Mouse (Mus musculus) lung, adult 18-20 months (tissue): ENCODE data around the gene Ubn2.
"Not testable (repeated sequence)": the region's sequence is repeated elsewhere in the genome, so short reads cannot be mapped to it uniquely, and the experiment has no call there.

Source experiments
- DNase-seq, 2 experiments: peaks; one replicate each; pipeline ENCODE4 v3.0.0; 2022; ENCODE audit warnings: mixed read lengths in 2 of 2

Gene Ubn2

DNA sequence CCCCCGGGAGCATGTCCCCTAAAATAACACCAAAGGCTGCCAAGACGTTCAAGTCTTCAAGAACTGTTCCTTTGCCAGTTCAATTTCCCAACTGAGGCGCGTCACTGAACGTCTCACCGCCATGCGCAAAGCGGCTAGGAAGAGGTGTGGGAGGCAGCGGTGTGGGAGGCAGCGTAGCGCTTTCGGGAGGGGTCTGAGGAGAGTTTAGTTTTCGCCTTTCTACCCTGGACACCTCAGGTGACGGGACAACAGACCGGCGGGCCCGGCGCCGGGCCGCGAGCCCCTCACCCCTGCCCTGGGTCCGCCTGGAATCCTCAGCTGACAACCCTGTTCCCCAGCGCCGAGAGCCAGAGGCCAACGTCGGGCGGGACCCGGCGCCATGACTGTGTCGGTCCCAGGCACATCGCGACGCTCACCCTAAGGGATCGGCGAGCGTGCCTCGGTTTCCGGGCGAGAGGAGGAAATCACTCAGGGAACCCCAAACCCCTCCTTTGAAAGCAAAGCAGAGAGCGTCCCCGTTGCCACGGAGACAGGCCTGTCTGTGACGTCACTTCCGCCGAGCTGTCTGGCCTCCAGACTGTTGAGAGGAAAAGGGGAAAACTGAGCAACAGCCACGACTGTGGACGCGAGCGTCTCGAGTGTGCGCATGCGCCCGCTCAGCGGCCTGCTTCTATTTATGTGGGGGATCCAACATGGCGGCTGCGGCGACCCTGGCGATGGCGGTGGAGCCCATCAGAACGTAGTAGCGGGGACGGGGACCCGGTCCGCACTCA, at the start of gene Ubn2:
Gene Ubn2 (plus strand): TSS at position 690 of the 773 bp plus-strand sequence.
- DNase-seq: peak; percentile 99

DNA sequence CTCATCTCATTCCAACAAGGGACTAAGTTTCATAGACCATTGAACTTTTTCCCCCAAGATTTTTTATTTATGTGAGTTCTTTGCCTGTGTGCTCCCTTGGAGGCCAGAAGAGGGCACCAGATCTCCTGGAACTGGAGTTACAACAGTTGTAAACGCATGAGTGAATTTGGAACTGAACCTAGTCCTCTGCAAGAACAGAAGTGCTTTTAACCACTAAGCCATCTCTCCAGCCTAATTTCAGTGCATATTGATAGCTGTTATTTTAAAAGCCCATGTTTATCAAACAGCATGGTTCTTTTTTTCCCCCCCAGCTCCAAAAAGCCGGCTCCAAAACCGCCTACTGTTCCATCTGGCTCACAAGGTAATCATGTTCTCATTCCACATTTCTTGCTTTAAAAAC, 44.1 kb upstream of the Ubn2 start:
- no peak for DNase-seq

- peak; percentile 1 to 4 for DNase-seq
Observed at GRCm38 (mm10) chr6:38432457-38432856, 1.3 kb upstream of the Ubn2 start.

- DNase-seq: peak; percentile 41 to 49
Observed at GRCm38 (mm10) chr6:38434055-38435023, 589 bp downstream of the Ubn2 start.

DNA sequence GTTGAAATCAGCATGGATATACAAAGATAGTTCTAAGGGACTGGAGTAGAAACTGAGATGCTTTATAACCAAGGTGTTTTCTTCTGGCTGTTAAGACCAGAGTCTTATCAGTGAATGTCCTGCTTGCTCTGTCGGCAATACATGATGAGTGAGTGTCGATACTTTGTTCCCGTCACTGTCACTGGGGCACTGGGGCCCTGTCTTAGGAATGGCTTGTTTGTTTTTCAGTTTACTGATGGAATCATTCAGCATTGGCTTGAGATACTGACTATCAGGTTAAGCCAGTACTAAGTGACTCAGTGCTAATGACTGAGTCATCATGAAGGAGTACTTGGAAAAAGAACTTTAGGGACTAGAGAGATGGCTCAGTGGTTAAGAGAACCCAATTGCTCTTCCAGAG, 10.1 kb downstream of the Ubn2 start:
- DNase-seq: no peak

DNA sequence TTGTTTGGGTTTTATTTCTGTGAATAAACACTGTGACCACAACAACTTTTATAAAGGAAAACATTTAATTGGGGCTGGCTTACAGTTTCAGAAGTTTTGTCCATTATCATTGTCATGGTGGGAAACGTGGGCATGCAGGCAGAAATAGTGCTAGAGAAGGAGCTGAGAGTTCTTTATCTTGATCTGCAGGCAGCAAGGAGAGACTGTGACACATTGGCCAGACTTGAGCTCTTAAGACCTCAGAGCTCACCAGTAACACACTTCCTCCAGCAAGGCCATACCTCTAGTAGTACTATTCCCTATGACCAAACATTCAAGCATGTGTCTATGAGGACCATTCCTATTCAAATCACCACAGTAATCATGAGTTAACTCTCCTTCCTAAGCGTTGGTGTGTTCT, 14.5 kb downstream of the Ubn2 start:
- no peak for DNase-seq

DNA sequence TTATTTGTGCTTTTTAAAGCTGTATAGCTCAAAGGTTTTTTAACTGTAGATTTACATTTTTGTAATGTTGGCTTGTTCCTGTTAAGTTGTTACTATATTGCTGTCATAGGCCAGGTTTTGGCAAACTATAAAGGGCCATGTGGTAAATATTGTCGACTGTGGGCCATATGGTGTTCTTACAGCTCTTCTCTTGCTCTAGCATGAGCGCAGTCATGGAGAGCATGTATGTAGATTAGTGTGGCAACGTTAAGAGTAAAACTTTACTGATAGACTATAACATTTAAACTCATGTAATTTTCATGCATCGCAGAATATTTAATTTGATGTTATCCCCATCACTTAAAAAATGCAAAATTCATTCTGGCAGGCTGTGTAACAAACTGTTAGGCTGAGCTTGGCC, 19.3 kb downstream of the Ubn2 start:
- no peak for DNase-seq

DNA sequence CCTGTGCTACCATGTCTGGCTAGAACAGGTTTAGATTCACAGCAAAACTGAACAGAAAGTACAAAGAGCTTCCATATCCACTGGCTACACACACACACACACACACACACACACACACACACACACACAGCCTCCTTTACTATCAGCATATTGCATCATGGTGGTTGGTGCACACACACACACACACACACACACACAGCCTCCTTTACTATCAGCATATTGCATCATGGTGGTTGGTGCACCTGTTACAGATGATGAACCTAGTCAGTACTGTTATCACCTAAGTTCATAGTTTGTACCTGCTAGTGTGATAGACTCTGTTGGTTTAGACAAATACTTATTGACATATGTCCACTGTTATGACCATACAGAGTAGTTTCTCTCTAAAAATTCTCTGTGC, 22.7 kb downstream of the Ubn2 start:
- DNase-seq: not testable (repeated sequence)

GRCm38 (mm10) chr6:38458075-38458474, 24.3 kb downstream of the Ubn2 start:
- peak in 1 of 2 experiments; percentile 16 for DNase-seq

- DNase-seq: no peak
Observed at GRCm38 (mm10) chr6:38469591-38469990, 35.8 kb downstream of the Ubn2 start.

DNA sequence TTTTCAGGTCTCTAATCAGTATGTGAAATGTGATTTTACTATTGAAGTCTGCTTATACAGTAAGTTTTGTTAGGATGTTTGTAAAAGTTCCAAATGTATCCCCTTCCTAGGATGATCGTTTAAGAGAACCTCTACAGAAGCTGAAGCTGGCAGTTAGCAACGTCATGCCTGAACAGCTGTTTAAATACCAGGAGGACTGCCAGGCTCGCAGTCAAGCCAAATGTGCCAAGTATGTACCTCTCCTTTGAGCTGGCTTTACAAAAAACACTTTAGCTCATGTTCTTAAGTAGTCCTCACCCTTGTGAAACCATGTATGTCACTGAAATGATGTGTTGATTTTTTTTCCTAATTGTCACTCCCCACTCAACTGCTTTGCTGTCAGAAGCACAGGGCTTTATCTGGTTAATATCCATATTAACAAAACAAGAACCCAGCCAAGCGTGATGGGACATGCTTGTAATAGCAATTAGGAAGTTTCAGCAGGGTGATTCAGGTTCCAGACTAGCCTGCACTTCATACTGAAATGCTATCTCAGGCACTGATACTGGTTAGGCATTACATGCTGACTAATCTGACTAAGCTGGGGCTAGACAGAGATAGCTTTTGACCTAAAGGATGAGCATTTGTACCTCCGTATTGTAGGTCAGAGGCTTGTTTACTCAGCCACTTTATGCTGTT, 48.1 kb downstream of the Ubn2 start:
- peak; percentile 66 to 67 for DNase-seq

DNA sequence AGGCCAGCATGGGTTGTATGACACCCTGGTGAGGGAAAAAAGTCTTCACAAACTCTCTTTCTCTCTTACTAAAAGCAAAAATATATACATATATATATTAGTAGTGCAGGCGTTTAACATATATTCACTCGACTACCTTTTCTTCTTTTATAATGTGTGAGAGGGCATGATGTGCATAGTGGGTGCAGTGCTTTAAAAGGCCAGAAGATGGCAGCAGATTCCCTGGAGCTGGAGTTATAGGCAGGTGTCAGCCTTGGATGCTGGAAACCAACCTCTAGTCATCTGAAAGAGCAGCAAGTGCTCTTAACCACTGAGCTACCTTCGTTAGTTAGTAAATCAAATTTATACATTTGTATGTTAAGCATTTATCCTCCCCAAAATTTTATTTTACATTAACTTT, 58.8 kb downstream of the Ubn2 start:
- DNase-seq: peak; percentile 45

DNA sequence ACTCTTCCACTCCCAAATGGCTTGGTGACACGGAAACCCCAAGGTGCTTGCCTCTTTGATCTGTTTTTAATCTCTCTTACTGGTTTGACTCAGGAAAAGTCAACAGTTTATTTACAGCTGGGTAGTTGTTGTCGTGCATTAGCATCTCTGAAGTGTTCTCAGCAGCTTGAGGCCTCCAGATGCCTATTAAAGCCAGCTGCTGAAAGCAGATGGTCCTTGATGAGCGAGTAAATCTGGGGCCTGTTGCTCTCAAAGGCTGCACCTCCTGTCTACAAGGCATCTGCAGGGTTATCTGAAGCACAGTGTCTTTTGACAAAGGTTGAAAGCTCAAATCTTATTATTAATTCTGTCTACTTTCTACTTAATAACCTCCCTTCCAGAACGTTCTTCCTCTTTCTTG, 61.9 kb downstream of the Ubn2 start:
- DNase-seq: no peak

DNA sequence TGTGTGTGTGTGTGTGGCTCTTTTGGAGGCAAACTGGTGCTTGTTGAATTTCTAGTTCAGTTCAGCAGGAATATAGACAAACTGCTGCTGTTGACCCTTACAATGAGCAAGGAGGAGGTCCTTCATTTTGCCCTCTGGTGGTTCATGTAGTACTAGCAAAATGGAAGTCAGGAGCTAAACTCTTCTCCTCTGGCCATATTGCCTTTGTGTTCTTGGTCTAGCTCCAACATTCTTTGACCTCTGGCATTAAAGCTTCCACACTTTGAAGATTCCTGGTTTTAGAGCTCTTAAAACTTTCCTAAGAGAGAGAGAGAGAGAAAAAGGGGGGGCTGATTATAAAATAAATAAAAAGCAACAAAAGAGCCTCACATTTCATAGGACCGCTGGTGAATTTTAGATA, 78.3 kb downstream of the Ubn2 start:
- DNase-seq: no peak

DNA sequence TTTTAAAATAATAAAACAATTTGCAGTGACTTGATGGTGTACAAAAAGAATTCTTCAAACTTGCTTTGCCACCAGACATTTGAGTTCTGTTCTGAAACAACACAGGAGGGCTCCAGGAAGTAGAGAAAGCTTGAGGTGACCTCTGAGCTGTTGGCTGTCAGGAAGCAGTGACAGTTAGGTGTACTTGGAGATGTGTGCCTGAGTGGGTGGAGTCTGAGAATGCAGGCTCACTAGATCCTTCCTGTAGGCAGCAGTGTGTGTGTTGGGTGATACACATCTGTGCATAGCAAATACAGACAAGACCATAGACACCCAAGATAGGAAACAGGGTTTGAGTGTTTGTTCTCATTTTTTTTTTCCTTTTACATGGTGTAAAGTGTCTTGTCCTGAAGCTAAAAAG, 79.1 kb downstream of the Ubn2 start:
- DNase-seq: no peak

DNA sequence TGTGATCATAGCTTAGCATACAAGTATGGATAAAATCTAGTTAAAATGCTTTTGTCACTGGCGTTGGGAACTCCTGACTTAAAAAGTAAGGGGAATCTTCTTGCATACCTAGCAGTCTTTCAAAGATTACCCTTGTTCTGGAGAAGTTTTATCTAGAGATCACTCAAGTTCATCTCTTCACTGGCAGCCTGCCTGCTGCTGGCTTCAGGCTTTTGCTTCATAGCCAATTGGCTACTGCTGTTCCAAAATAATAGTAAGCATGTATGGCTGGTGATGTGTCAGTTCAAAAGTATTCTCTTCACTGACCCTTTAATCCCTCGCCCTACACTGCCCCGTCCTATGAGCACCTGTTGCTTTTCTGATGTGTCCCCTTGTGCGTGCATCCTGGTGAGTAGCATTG, 81.5 kb downstream of the Ubn2 start:
- DNase-seq: no peak

GRCm38 (mm10) chr6:38523851-38524250, 90.1 kb downstream of the Ubn2 start:
- peak; percentile 14 to 43 for DNase-seq

DNA sequence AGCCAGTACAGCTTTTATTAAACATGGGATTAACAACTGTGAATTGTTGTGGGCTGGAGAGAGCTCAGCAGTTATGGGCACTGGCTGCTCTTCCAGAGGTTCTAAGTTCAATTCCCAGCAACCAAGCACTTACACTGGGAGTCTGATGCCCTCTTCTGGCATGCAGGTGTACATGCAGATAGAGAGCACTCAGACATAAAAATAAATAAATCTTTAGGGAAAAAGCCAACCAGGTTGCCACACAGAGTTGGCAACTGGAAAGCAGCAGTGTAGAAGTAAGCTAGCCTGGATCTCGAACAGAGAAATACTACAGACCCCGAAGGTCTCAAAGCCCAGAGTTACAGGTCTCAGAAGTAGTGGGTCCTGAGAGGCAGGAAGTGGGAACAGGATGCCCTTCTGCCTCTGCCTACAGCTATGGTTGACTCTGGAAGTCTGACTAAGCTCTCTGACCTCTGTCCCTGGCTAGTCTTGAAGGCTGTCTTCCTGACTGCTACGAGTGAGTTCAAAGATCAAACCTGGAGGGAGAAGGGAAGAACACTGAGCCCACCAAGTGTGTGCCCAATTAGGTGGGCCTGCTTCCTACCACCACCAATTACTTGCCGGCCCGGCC, 97.6 kb downstream of the Ubn2 start:
- peak; percentile 31 to 42 for DNase-seq

DNA sequence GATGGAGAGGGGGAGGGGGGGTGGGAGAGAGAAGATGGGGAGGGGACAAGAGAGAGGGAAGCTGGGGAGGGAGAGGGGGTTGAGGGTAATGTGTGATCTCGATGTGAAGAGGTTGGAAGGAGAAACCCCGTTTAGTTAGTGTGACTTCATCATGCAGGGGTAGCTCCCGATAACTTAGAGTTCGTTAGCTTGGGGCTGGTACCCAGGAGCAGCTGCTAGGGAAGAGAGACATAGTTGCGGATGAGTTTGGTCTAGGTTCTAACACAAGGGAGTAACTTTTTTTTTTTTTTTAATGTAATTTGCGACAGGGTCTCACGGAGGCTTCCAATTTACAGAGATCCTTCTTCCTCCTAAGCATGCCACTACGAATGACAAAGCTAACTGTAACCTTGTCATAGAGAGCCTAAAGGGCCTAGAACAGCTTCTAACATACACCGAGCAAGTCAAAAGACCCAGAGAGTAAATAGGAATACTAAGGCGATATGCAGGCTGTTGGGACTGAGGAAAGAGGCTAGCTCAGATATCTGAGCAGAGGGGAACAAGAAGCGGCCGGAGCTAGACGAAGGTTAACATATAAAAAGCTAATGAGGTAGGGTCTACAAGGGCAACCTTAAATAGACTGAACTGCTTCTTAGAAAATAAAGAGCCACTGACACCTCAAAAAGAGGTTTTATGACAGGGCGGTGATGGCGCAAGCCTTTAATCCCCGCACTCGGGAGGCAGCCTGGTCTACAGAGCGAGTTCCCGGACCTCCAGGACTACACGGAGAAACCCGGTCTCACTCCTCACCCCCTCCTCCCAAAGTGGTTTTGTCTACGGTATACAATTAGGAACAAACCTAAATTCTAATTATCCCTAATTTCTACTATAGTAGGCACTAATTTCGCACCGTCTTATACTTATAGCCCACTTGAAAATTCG, 99.0 kb downstream of the Ubn2 start:
- no peak for DNase-seq

GRCm38 (mm10) chr6:38533428-38534405, 100.0 kb downstream of the Ubn2 start, which contains the start of gene Fmc1:
Gene Fmc1 (plus strand): TSS chr6:38533502.
- DNase-seq: peak; percentile 99
